Mouse (Mus musculus): ENCODE data around the gene Tinagl1.

GRCm38 (mm10) chr4:130120752-130121151 lies 54.2 kb downstream of the Tinagl1 start:
- TF ChIP-seq CTCF (IDR thresholded peaks at IDR 0.05; ENCODE audit: control insufficient read depth, insufficient read depth, insufficient replicate concordance, low read depth, low read length) (no peak), POLR2A (IDR thresholded peaks at IDR 0.05; ENCODE audit: control insufficient read depth, low read depth, low read length) (no peak)
